Comparison of ENCODE assay signal across 10 mouse cellular contexts in genomic region chr9:111161213-111161612, GRCm38 (mm10).
"Had no signal": no experiment of that assay in that cellular context is flagged by ENCODE, and none has a peak within 500 bp of the region (broad histone marks: within the 10 kb centered on the region; RNA-seq: fewer than 3 reads in every experiment).

No protein-coding gene starts in this region.

- DNase-seq: kidney, adult 11 months; kidney, adult 9 months; kidney, postnatal 36 days; liver; liver, embryonic 13.5 days; liver, postnatal 0 days; lung, postnatal 36 days; right cerebral cortex, postnatal 14 days; thymus, postnatal 36 days had no signal

- ATAC-seq: liver, postnatal 0 days; midbrain, embryonic 13.5 days had no signal
